In the genomic region with DNA sequence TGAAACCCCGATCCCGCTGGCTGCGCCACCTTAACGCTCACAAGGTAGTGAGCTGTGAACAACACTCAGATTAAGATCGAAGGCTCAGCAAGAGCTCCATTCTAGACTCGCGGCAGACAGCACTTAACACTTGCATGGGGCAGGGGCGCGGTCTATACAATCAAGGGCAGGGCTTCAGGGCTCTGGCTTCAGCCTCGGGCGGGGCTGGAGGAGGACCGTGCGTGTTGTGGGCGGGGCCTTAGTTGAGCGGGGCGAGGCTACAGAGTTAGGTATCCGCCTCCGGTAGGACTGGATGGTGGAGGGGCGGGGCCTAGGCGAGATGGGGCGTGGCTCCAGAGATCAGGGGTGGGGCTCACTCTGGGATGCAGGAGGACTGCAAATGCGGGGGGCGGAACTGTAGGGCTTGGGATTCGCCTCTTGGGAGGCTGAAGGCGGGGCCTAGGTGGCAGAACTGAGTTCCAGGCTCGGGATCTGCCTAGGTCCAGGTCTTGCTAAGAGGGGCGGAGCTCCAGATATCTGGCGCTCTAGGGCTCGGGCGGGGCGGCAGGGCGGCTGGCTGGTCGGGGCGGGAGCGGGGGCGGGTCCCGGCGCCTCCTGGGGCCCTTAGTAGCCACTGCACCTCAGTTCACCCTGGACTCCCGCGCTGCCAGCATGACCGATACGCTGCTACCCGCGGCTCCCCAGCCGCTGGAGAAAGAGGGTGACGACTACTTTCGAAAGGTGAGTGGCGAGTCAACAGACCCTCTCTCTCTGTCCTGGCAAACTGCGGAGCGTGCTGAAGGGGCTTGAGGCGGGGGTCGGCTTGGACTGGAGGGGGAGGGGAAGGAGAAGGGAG, we compare ENCODE assay signal across 1 mouse cellular context.
TF ChIP-seq lines count a peak whose summit lies in the region.

Rhpn2 (plus strand) TSS at position 479 of the 835 bp plus-strand sequence.

TF ChIP-seq in C2C12, 6 proteins besides CTCF, POLR2A, EP300 and RAD21 (continued from another document):
- TF ChIP-seq MYOD1 (IDR thresholded peaks at IDR 0.05; ENCODE audit: control insufficient read depth, insufficient read length, low read depth), result no peak
